Mouse (Mus musculus) brain, embryonic 18.5 days (tissue): ENCODE measurements at regions not wholly inside any gene's neighbourhood (a gene's known extent, or its start where the extent isn't known, plus 50 kb on each side); places are given as distances from the start of the nearest gene placed in this dataset.

Experiments
- DNase-seq: peaks from one replicate; pipeline ENCODE4 v3.0.0-alpha.2; 2012; ENCODE audit warnings: low read depth, low spot score

DNA sequence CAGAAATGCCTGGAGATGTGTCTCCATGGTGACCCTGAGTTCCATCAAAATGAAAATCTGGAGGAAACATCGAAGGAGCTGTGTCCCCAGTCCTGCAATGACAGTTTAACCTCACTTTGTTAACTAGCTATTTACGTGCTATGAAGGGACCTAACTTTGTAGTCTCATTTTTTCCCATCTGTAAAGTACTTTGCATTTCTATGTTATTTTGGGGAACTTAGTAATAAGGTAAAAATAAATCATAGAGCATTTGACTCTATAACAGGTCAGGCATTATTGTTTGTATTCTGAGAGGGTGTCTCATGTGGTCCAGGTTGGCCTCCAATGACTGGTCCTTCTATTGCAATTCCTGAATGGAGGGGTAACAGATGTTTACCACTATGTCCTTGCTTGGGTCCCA lies 513.6 kb upstream of the Adgrl2 start:
- DNase-seq = no peak

DNA sequence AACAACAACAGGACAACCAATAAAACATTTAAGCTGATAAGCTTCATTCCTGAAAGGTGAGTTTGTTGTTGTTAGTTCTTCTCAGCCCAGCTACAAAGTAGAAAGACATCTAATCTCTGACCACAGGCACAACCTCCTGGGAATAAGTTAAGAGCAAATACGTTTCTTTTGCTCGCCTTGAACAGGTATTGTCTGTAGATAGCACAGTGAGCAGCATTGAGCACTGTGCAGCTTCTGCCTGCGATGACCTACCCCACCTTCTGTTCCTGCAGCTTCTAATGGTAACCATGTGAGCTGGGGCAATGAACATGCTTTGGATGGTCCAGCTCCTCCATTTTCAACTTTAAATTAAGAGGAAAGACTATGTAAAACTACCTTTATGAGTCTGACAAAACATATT lies 509.8 kb upstream of the Adgrl2 start:
- no peak for DNase-seq

DNA sequence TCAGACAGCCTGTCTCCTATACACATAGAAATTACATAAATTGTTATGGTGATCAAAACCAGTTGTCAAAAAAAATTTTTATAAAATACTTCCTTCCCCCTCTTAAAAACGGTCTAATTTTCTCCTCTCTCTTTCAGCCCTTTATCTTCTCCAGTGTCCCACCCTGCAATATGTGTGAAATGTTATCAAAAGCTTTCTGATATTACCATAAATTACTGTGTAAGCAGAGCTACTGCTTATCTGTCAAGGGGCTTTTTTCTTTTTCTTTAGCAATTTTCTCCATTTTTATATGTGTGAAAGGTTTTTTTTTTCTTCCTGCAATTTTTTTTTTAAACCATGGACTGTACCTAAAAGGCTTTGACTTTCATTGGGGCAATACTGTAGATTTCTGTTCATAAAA lies 508.4 kb upstream of the Adgrl2 start:
- DNase-seq = no peak

DNA sequence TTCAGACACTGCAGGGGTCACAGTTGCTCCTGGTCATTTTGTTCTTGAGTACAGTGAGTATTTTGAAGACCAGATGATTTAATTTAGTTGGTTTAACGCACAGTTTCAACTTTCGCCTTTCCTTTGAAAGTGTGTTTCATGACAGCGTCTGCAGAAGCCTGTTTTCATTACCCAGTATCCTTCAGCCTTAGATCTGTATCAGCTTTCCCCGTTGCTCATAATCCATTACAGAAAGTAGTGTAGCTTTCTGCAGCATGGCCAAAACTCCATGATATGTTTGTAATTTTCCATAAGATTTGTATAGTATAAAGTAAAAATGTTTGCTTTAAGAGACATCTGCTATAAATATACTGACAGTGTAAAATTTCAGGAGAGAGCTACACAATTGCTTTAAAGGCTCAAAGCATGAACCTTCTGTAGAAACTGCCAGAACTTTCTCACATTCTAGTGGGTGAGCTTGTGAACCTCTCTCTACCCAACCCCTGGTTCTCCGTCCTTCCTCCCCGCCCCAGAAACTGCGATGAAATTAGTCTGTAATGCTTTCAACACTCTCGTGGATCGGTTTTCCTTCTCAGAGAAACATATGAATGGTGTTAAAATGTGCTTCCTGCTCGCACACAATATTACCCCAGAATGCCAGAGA lies 506.6 kb upstream of the Adgrl2 start:
- DNase-seq = no peak

DNA sequence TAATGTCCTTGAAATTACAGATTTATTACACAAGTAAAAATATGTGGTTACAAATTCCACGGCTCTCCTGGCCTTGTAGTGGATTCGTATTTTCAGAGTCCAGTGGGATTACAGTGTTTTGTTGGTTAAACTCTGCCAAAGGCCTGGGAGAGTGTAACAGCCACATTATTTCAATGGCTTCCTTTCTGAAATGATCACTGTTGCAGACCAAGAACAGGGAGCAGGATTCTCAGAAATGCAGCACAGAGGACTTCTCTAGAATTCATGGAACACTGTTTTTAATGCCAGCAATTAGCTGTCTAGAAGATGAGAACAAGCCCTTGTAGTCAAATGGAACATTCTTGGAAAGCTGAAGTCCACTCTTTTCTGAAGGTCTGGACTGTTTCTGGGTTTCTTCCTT lies 505.8 kb upstream of the Adgrl2 start:
- no peak for DNase-seq

DNA sequence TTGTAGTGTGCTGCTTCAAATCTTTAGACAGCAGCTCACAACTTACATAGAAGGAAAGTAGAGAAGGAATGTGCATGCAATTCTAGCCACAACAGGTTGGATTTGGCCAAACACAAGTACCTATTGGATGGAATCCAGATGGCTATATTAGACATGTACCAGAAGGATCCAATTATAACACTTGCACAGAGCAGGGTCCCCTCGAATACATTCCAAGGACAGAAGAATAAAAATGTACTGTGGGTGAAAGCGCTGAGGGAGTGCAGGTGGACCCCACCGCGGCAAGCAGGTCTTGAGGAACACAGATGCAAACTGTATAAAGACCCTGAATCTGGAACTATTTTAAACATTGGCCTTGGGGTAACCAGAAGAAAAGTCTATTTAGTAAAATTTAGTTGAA lies 497.8 kb upstream of the Adgrl2 start:
- DNase-seq = no peak

DNA sequence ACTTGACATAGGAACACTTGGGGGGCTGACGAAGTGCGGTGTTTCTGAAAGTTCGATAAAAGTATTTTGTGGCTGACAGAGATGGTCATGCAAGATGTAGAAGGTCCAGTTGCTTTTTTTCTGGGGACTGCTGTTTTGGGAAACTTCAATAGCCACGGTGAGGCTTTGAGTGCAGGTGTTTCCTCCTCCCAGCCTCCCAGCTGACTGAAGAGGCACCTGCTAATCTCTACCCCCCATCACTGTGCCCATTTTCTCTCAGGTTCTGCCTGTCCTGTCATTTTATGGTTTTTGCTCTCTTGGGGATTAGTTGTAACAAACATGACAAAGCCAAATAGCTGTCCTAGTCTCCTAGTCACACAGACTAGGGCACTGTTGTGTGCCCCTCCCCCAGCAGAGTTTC lies 495.1 kb upstream of the Adgrl2 start:
- no peak for DNase-seq

DNA sequence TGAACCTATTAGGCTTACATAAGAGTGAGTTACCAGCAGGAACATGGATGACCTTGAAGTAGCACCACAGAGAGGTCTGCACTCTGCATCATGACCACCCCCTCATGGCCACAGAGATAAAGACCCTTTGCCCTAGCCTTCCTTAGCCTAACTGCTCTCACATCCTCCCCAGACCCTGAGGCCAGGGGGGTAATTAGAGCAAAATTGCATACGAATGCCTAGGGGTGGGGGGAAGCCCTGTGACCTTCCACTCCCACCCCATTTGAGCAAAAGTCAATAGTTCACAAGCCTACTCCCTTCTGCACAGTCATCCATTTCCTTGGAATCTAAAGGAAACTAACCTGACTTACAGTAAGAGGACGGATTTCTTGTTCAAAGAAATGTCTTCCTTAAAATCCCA lies 494.0 kb upstream of the Adgrl2 start:
- no peak for DNase-seq

DNA sequence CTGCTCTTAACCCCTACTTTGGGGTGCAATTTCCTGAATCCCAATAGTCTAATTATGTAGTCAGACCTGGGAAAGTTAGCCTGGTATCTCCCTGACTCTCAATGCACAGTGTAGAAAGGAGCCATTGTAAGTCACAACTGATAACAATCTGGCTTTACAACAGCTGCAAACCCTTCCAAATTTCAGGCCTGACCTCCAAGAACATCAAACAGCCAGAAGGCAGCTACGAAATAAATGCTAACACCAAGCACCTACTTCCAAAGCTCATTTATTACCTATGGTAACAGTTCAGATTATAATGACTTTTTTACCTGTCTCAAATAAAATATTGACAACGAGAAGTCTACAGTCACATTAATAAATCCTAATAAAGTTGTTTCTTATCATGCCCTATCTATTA lies 485.8 kb upstream of the Adgrl2 start:
- DNase-seq = no peak

DNA sequence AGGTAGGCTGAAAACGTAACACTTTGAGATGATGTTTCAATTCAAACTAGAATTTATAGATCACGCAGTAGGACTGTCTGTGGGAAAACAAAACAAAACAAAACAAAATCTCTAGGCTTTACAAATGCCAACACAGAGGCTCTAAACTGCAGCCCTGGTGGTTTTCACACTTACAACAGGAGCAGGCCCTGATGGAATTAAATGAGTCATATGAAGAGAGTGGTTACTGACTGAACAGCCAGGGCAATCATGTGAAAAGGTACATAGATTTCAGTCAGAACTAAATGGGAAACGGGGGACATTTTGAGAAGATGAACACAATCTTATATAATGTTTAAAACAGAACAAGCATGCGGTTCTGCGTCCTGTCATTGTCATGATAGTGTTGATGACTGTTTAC lies 476.6 kb upstream of the Adgrl2 start:
- DNase-seq = no peak

DNA sequence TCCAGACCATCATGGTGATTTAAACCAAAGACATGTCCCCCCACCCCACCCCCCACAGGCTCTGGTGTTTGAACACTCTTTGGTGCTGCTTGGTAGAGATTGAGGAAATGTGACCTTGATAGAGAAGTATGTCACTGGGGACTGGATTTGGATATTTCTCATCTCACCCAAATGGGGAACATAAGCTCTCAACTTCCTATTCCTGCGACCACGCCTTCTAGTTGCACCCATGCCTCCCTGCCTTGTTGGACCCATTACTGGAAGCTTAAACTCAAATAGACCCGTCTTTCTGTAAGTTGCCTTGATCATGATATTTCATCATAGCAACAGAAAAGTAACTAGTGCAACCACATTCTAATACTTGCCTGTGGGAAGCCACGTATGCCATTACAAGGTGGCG lies 474.2 kb upstream of the Adgrl2 start:
- DNase-seq = no peak

DNA sequence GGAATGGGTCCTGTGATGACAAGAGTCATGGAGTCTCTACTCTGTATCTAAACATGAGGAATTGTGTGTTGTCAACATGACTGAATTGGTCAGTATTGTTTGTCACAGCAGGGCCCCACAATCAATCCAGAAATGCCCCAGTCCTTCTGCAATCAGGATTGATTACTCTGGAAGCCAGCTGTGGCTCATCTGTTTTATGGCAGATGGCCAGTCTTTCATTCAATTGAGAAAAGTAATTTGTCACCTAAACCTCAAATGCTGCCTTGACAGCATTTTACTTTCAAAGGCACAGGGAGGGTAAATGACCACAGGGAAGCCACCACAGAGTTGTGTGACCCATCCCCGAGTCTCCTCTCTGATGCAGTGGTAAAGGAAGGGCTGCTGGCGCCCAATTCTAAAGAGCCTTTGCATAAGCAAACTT lies 471.8 kb upstream of the Adgrl2 start:
- no peak for DNase-seq

DNA sequence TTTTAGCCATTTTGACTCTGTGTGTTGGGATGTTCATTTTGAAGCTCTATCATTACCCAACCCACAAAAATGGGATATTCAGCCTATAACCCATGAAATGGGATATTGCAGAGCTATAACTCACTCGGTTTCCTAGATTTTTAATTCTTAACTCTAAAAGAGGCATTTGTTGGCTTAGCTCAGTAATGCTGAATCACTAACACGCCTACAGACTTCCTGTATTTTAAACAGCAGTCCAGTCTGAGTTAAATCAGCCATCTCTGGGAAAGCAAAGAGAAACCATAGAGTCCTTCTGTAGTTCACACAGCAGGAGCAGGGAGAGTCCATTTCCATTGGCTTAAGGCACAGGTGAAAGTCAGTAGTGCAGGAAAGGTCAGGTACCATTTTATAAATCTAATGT lies 471.3 kb upstream of the Adgrl2 start:
- no peak for DNase-seq

DNA sequence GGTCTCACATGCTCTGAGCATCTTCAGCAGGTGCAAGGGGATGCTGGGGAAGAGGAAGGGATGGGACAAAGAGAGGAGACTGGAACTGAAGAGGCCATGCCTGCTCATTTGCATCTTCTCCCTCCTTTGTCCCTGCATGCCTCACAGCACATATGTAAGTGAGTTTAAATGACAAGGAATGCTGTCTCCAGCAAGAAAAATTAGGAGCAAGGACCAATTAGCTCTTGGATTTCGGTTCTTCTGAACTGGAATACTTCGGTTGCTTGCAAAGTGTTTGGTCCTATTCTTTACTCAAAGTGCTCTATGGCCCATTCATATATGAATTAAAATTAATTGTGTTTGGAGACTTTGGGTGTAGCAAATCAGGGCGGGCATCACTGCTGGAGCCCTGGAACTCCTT lies 459.0 kb upstream of the Adgrl2 start:
- DNase-seq = no peak

DNA sequence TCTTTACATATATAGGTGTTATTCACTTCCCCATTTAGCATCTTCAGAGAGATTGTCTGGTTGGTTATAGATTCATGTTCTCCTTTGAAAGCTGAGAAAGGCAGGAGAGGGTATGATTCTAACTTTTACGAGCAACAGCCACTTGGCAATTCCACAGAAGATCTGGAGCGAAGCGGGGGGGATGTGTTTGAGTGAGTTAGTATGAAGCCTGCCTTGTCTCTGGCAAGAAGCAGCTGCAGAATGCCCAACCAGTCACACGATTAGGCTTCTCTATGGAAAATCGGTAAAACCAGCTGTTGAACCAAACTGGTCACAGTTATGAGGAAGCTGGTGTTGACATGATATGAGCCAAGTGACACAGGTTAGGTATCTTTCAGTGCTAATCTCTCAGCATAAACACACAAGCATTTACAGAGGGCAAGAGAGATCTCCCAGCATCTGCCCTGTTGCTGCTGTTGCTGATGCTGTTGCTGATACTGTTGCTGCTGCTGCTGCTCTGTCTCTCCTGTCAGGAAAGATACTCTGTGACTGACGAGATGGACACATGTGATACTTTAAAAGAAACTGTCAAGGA lies 455.7 kb upstream of the Adgrl2 start:
- no peak for DNase-seq

DNA sequence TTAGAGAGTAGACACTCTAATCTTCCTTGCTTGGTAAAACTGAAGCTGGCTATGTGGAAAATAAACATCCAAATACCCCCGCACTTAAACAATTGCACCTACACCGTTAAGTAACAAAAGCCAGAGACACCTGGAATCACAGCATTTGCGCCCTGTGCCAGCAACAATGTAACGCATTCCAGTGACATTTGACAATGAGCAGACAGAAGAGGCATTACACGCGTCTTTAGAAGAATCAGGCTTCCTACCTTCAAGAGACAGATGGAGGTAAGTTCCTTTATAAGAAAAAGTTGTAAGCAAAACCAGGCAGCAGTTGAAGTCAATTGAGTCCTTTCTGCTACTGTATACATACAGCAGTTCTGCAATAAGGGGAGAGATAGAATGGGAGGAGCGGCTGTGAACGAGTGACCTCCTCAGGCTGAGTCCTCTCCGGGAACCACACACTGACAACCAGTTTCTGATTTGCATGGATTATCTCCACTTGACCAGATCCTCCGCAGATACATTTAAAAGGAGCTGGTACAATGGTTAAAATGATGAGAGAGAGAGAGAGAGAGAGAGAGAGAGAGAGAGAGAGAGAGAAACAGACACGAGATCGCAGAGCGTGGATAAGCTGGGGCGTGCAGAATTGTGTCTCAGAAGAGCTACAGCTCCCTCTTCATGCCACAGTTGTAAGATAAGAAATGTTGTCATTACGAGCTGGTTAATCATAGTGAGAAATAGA lies 454.7 kb upstream of the Adgrl2 start:
- peak; percentile 77 for DNase-seq

DNA sequence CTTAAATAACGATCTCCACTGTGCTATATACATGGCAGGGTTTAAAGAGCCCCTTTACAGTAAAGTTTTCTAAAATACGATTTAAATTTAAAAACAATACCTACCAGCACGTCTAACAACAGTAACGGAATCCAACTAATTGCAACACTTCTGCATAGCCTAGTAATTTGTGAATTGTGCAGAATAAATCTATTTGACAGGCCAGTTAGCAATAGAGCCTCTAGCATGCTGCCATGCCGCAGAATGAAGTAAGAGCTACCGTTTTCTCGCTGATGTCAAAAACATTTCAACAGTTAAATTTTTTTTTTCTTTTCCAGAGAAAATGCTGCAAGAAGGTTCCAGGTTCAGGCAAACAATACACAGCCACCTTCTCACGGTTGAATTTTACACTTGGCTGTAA lies 454.0 kb upstream of the Adgrl2 start:
- no peak for DNase-seq

DNA sequence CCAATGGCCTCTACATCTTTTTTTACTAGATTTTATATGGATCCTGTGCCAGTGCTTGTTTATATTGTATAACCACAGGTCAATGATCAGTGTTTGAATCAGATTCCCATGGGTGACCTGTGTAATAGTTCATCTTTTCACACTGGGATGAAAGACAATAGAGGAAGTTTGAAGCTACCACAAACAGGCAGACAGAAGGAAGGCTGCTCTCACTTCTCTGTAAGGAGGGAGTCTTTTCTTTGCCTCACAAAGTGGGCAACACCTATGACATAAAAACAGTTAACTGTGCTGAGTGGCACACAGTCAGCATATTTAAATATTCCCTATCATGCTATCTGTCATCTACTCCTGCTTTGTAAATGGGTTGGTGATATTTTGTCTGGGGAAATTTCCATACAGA lies 450.9 kb upstream of the Adgrl2 start:
- no peak for DNase-seq

DNA sequence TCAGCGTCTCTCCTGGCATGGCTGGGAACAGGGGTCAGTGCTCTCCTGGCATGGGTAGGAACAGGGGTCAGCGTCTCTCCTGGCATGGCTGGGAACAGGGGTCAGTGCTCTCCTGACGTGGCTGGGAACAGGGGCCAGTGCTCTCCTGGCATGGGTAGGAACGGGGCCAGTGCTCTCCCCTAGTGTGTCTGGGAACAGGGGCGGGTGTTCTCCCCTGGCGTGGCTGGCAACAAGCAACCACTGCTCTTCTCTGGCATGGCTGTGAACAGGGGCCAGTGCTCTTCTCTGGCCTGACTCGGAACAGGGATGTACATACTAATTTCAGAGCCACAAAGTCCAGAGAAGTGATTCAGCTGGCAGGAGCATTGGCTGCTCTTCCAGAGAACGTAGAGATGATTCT lies 447.4 kb upstream of the Adgrl2 start:
- no peak for DNase-seq

DNA sequence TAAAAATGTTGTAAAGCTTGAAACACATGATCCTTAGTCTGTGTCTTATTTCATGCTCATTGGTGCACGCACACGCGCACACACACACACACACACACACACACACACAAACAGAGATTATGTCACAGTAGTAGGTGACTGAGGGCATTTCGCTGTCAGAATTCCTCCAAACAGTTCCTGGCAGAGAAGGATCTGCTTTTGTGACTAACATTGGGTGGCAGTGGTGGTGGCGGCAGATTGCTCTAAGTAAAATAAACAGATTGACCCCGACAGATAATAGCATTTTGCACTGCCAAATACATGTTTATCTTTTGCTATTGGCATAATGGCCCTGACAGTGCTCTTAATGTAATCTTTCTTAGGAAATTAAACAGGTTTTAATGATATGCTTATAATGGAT lies 446.6 kb upstream of the Adgrl2 start:
- DNase-seq = no peak

DNA sequence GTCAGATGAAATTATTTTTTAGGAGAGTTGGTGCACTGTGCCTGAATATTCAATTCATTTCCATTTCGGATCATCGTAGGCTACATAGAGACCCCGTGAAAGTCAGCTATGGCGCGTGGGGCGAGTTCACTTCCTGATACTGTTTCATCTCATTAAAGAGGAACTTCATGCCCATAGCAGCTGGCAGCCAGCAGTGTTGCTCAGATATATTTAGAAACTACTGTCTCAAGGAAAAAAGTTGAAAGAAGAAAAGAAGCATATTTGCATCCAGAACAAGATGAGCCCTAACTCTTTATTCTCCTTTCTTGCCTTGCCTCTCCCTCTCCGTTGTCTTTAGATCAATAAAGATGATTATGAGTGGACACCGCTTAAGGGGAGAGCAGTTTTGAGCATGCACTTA lies 446.1 kb upstream of the Adgrl2 start:
- no peak for DNase-seq

DNA sequence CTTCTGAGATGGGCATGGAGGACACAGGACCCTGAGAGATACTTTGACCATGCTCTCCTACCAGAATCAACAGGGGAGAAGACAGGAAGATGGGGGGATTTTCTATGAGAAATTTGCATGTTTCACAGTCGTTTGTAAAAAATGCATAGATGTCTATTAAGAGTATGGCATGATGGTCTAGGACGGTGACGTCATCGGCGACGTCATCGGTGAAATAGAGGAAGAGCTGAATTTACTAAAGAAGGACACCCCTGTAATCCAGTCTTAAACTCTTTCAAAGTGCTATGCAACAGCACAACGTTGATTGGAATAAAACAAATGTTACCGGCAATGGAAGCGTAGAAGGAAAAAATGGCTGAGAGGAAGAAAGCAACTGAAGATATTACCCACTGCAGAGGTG lies 441.4 kb upstream of the Adgrl2 start:
- no peak for DNase-seq

DNA sequence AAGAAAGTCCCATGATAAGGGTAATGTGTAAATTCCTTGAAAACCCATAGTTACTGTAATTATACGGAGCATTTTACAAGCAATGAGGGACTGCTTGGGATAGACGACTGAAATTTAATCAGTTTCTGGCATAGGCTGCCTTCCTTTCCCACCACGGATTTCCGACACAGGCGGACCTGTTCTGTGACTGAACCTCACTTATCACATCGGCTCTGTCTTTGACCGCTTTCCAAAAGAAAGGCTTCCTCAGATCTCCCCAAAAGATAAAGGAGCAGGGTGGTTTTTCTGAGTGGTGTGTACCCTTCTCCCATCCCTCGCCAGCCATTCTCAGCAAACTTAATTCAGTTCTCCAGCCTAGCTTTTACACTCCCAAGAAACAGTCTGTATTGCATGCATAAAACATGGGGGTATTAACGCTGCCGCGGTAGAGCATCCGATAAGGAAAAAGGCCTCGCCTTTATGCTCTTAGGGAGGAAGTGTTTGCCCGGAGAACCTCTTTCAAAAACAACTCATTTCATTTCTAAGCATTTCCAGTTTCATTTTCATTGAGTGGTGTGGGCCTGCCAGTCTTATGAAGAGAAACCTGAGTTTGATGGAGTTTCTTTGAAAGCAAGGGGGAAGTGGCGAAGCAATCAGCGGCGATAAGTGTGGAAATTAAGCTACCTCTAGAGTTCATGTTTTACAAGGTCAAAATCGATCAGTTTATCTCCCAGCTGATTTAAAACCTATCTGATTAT lies 435.8 kb upstream of the Adgrl2 start:
- DNase-seq = no peak
